Mouse (Mus musculus): Measurements from ENCODE around the gene March8.

DNA sequence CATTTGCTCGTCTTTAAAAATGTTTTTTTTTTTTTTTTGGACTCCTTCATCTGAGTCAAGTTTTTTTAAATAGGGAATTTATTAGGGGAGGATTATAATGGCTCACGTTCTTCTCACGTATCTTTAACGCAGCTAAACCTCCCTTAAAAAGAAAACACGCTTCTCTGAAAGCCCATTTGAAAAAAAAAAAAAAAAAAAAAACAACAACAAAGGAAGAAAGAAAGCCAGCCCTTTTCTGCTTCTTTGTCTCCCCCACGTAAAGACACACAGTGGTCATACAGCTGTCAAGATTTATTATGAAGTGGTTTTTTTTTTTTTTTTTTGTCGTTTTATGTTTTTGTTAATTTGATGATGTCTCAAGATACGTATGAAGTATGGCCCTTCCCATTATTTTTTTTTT lies 696 bp downstream of the March8 start:
- TF ChIP-seq CTCF (IDR thresholded peaks at IDR 0.05; ENCODE audit: insufficient read depth, low read length), result no peak
- no peak for TF ChIP-seq POLR2A (IDR thresholded peaks at IDR 0.05; ENCODE audit: borderline replicate concordance, extremely low read depth, low read depth, low read length)

All from lung, adult 2 months (tissue).